Mouse (Mus musculus): Measurements from ENCODE around the gene Klk6. TPM values are rescaled to one million over a fixed set of nuclear protein-coding genes. Genes with fewer than 3 reads are reported as not detected.

The Klk6 gene
- total RNA-seq (2014; rRNA removed) (not detected in 2 replicates), polyA plus RNA-seq (2015; fragmentation: Nextera tagmentation; extraction: Ambion mirVana) (not detected in 2 replicates)

DNA sequence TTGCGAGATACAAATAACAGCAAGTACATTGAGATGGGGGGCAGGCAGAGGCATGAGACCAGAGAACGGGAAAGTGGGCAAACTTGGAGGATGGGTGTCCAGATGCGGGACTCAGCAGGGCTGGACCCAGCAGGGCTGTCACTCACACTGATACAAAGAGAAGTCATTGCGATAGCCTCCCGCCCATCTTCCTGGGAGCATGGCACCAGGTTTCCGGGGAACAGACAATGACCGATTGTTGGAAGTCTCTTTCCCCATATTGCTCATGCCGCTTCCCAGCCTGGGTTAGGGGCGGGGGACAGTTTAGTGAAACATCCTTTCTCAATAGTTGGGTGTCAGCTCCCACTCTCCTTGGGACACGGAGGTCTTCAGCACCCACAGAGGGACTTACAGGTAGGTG lies at the start of gene Klk6:
Klk6 (plus strand) TSS at position 301 of the 400 bp plus-strand sequence.
- WGBS, result 79% methylated on average over 10 of the region's 10 CpGs
- no peak for ATAC-seq (ENCODE audit: low FRiP score)
- Histone ChIP-seq H3K4me3 (ENCODE audit: low read depth, low read length) (no peak within 1 kb of the TSS), H3K9me3 (ENCODE audit: low read length) (no peaks in the 10 kb centered on the region), H3K4me1 (ENCODE audit: insufficient read depth, low read length) (no peaks in the 10 kb centered on the region), H3K4me2 (ENCODE audit: low read depth, low read length, poor library complexity, severe bottlenecking) (no peak within 1 kb of the TSS), H3K36me3 (ENCODE audit: insufficient read depth, low read length) (no peaks in the 10 kb centered on the region), H3K9ac (replicated peaks; ENCODE audit: low read length, poor library complexity, severe bottlenecking) (no peak within 1 kb of the TSS), H3K27me3 (ENCODE audit: insufficient read depth, low read length) (no peaks in the 10 kb centered on the region), H3K27ac (ENCODE audit: low read depth, low read length) (no peak within 1 kb of the TSS)
- no peak for DNase-seq (ENCODE audit: low spot score)
- no peak for TF ChIP-seq CTCF (IDR thresholded peaks at IDR 0.05)

DNA sequence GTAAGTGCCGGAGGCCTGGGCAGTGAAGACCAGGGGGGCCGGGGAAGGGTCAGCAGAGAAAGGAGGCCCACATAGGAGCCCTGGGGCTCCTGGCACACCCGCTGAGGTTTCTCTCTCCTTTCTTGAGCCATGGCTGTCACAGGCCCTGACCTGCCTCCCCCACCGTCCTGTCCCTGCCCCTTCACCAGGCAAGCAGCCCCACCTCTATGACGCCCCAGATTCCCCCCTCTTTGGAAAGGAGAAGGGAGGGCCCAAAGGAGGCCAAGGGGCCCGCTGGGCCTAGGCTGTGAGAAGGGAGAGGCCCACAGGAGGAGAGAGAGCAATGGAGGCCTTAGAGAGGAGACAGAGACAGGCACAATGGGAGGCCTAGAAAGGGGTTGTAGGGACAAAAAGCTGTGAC lies 49.5 kb upstream of the Klk6 start:
- ATAC-seq (ENCODE audit: low FRiP score), result no peak
- Histone ChIP-seq H3K36me3 (ENCODE audit: insufficient read depth, low read length) (no peaks in the 10 kb centered on the region), H3K9me3 (ENCODE audit: low read length) (no peaks in the 10 kb centered on the region), H3K4me3 (ENCODE audit: low read depth, low read length) (no peak overlapping the region), H3K27ac (ENCODE audit: low read depth, low read length) (no peak overlapping the region), H3K27me3 (ENCODE audit: insufficient read depth, low read length) (no peaks in the 10 kb centered on the region), H3K4me1 (ENCODE audit: insufficient read depth, low read length) (no peaks in the 10 kb centered on the region), H3K9ac (replicated peaks; ENCODE audit: low read length, poor library complexity, severe bottlenecking) (no peak overlapping the region), H3K4me2 (ENCODE audit: low read depth, low read length, poor library complexity, severe bottlenecking) (no peak overlapping the region)
- 38% methylated on average over 6 of the region's 6 CpGs for WGBS
- TF ChIP-seq CTCF (IDR thresholded peaks at IDR 0.05), result no peak
- DNase-seq (ENCODE audit: low spot score), result no peak

- H3K36me3 ChIP-seq (ENCODE audit: insufficient read depth, low read length), result no peaks in the 10 kb centered on the region
- no peak overlapping the region for H3K4me2 ChIP-seq (ENCODE audit: low read depth, low read length, poor library complexity, severe bottlenecking)
- H3K4me1 ChIP-seq (ENCODE audit: insufficient read depth, low read length), result no peaks in the 10 kb centered on the region
- no peak overlapping the region for H3K9ac ChIP-seq (replicated peaks; ENCODE audit: low read length, poor library complexity, severe bottlenecking)
- ATAC-seq (ENCODE audit: low FRiP score) (no peak), DNase-seq (ENCODE audit: low spot score) (no peak)
- no peak overlapping the region for H3K4me3 ChIP-seq (ENCODE audit: low read depth, low read length)
- no peaks in the 10 kb centered on the region for H3K9me3 ChIP-seq (ENCODE audit: low read length)
- H3K27ac ChIP-seq (ENCODE audit: low read depth, low read length), result no peak overlapping the region
- no peak for TF ChIP-seq CTCF (IDR thresholded peaks at IDR 0.05)
- WGBS, result 50% methylated on average over 6 of the region's 7 CpGs
- H3K27me3 ChIP-seq (ENCODE audit: insufficient read depth, low read length), result no peaks in the 10 kb centered on the region
Measured at GRCm38 (mm10) chr7:43775311-43776057, 48.8 kb upstream of the Klk6 start.

- no peaks in the 10 kb centered on the region for H3K27me3 ChIP-seq (ENCODE audit: insufficient read depth, low read length)
- 85% methylated on average over 5 of the region's 5 CpGs for WGBS
Measured at GRCm38 (mm10) chr7:43776506-43776905, 47.8 kb upstream of the Klk6 start.

GRCm38 (mm10) chr7:43777423-43777822 lies 46.9 kb upstream of the Klk6 start:
- no peak for TF ChIP-seq CTCF (IDR thresholded peaks at IDR 0.05)
- Histone ChIP-seq H3K9me3 (ENCODE audit: low read length) (no peaks in the 10 kb centered on the region), H3K9ac (replicated peaks; ENCODE audit: low read length, poor library complexity, severe bottlenecking) (no peak overlapping the region), H3K4me2 (ENCODE audit: low read depth, low read length, poor library complexity, severe bottlenecking) (no peak overlapping the region), H3K36me3 (ENCODE audit: insufficient read depth, low read length) (no peaks in the 10 kb centered on the region), H3K4me1 (ENCODE audit: insufficient read depth, low read length) (0 out of 2 replicates have a peak, but pooled peaks cover under 1% of the 10 kb centered on the region), H3K4me3 (ENCODE audit: low read depth, low read length) (no peak overlapping the region), H3K27ac (ENCODE audit: low read depth, low read length) (no peak overlapping the region), H3K27me3 (ENCODE audit: insufficient read depth, low read length) (no peaks in the 10 kb centered on the region)
- no peak for DNase-seq (ENCODE audit: low spot score)
- no peak for ATAC-seq (ENCODE audit: low FRiP score)
- WGBS, result 87% methylated on average over 12 of the region's 12 CpGs

More at GRCm38 (mm10) chr7:43776506-43776905, 47.8 kb upstream of the Klk6 start:
- Histone ChIP-seq H3K9me3 (ENCODE audit: low read length) (no peaks in the 10 kb centered on the region), H3K4me2 (ENCODE audit: low read depth, low read length, poor library complexity, severe bottlenecking) (no peak overlapping the region), H3K27ac (ENCODE audit: low read depth, low read length) (no peak overlapping the region), H3K4me3 (ENCODE audit: low read depth, low read length) (no peak overlapping the region), H3K36me3 (ENCODE audit: insufficient read depth, low read length) (no peaks in the 10 kb centered on the region), H3K9ac (replicated peaks; ENCODE audit: low read length, poor library complexity, severe bottlenecking) (no peak overlapping the region), H3K4me1 (ENCODE audit: insufficient read depth, low read length) (no peaks in the 10 kb centered on the region)
- DNase-seq (ENCODE audit: low spot score), result no peak
- TF ChIP-seq CTCF (IDR thresholded peaks at IDR 0.05), result no peak
- ATAC-seq (ENCODE audit: low FRiP score), result no peak

- DNase-seq (ENCODE audit: low spot score) (no peak), ATAC-seq (ENCODE audit: low FRiP score) (no peak)
- Histone ChIP-seq H3K36me3 (ENCODE audit: insufficient read depth, low read length) (no peaks in the 10 kb centered on the region), H3K4me3 (ENCODE audit: low read depth, low read length) (no peak overlapping the region), H3K4me1 (ENCODE audit: insufficient read depth, low read length) (0 out of 2 replicates have a peak, but pooled peaks cover 4% of the 10 kb centered on the region), H3K4me2 (ENCODE audit: low read depth, low read length, poor library complexity, severe bottlenecking) (no peak overlapping the region), H3K27ac (ENCODE audit: low read depth, low read length) (no peak overlapping the region), H3K9me3 (ENCODE audit: low read length) (no peaks in the 10 kb centered on the region), H3K27me3 (ENCODE audit: insufficient read depth, low read length) (0 out of 2 replicates have a peak, but pooled peaks cover 2% of the 10 kb centered on the region), H3K9ac (replicated peaks; ENCODE audit: low read length, poor library complexity, severe bottlenecking) (no peak overlapping the region)
- WGBS, result 87% methylated on average over 10 of the region's 10 CpGs
- no peak for TF ChIP-seq CTCF (IDR thresholded peaks at IDR 0.05)
Measured at GRCm38 (mm10) chr7:43778176-43778970, 45.9 kb upstream of the Klk6 start.
